Comparison of ENCODE assay signal across 40 mouse cellular contexts in genomic region chr17:9637011-9637410, GRCm38 (mm10). TPM values are rescaled to one million over a fixed set of nuclear protein-coding genes. Genes with fewer than 3 reads are reported as not detected.
"Had no signal": no experiment of that assay in that cellular context is flagged by ENCODE, and none has a peak within 500 bp of the region (broad histone marks: within the 10 kb centered on the region; RNA-seq: fewer than 3 reads in every experiment).

No protein-coding gene starts in this region.

- H3K4me3 ChIP-seq: gastrocnemius, adult 2 months; heart, adult 2 months; heart, embryonic 10.5 days; heart, embryonic 12.5 days; hindbrain, embryonic 10.5 days; hindbrain, embryonic 12.5 days; intestine, embryonic 15.5 days; layer of hippocampus, adult 2 months; left cerebral cortex, adult 2 months; limb, embryonic 10.5 days; limb, embryonic 12.5 days; liver, embryonic 13.5 days; liver, embryonic 15.5 days had no signal

- H3K27me3 ChIP-seq: hindbrain, embryonic 12.5 days; intestine, embryonic 15.5 days; limb, embryonic 12.5 days; liver, embryonic 13.5 days; liver, embryonic 15.5 days had no signal

- H3K4me1 ChIP-seq: heart, embryonic 10.5 days; heart, embryonic 12.5 days; intestine, embryonic 15.5 days; limb, embryonic 10.5 days; limb, embryonic 12.5 days; liver, embryonic 13.5 days; liver, embryonic 15.5 days had no signal

- H3K36me3 ChIP-seq: heart, embryonic 10.5 days; heart, embryonic 12.5 days; hindbrain, embryonic 10.5 days; hindbrain, embryonic 12.5 days; intestine, embryonic 15.5 days; limb, embryonic 10.5 days; limb, embryonic 12.5 days; liver, embryonic 13.5 days; liver, embryonic 15.5 days had no signal

- DNase-seq: gastrocnemius, adult 2 months; gastrocnemius, postnatal 10 days; gastrocnemius, postnatal 25 days; heart, adult 2 months; heart, postnatal 10 days; heart, postnatal 4 days; kidney, adult 18-20 months; kidney, adult 8-10 months; kidney, postnatal 10 days; kidney, postnatal 25 days; kidney, postnatal 4 days; liver; liver, embryonic 13.5 days had no signal

- H3K4me2 ChIP-seq: heart, embryonic 12.5 days; hindbrain, embryonic 12.5 days; hindbrain, embryonic 14.5 days; intestine, embryonic 15.5 days; limb, embryonic 12.5 days; liver, embryonic 11.5 days; liver, embryonic 13.5 days; liver, embryonic 15.5 days had no signal

- H3K27ac ChIP-seq: gastrocnemius, adult 2 months; heart, adult 2 months; heart, embryonic 10.5 days; hindbrain, embryonic 10.5 days; hindbrain, embryonic 12.5 days; hindbrain, embryonic 14.5 days; intestine, embryonic 15.5 days; layer of hippocampus, adult 2 months; left cerebral cortex, adult 2 months; limb, embryonic 10.5 days; limb, embryonic 12.5 days; liver, embryonic 13.5 days; liver, embryonic 15.5 days had no signal

- H3K9ac ChIP-seq: heart, embryonic 12.5 days; hindbrain, embryonic 12.5 days; hindbrain, embryonic 14.5 days; intestine, embryonic 15.5 days; limb, embryonic 12.5 days; liver, embryonic 13.5 days; liver, embryonic 15.5 days had no signal

- ATAC-seq: hindbrain, embryonic 16.5 days; inflammation-experienced regulatory T-cells, adult 6 months; intestine, embryonic 15.5 days; intestine, postnatal 0 days had no signal

- H3K9me3 ChIP-seq: heart, embryonic 10.5 days; heart, embryonic 12.5 days; hindbrain, embryonic 10.5 days; hindbrain, embryonic 12.5 days; intestine, embryonic 15.5 days; limb, embryonic 10.5 days; limb, embryonic 12.5 days; liver, embryonic 13.5 days; liver, embryonic 15.5 days had no signal

RNA-seq across cellular contexts. Expression of gene Pabpc6, which starts 32.5 kb away (rescaled TPM):
- total RNA-seq: gastrocnemius, adult 2 months; gastrocnemius, postnatal 10 days; gastrocnemius, postnatal 25 days; gastrocnemius, postnatal 4 days; granulocyte monocyte progenitor cell, adult 5-6 weeks; heart, adult 2 months; heart, postnatal 10 days; heart, postnatal 25 days; heart, postnatal 4 days; layer of hippocampus, adult 2 months; layer of hippocampus, postnatal 10 days; layer of hippocampus, postnatal 25 days; left cerebral cortex, adult 2 months; left cerebral cortex, postnatal 14 days; left cerebral cortex, postnatal 36 days had no signal
- polyA plus RNA-seq: heart, adult 2 months; heart, embryonic 10.5 days; heart, embryonic 12.5 days; heart, embryonic 14.5 days; heart, embryonic 16.5 days; hindbrain, embryonic 10.5 days; hindbrain, embryonic 12.5 days; hindbrain, embryonic 14.5 days; hindbrain, embryonic 16.5 days; inflammation-experienced regulatory T-cells, adult 6 months; intestine, embryonic 15.5 days; intestine, postnatal 0 days; kidney, embryonic 14.5 days; kidney, embryonic 16.5 days; limb, embryonic 10.5 days; limb, embryonic 12.5 days; limb, embryonic 14.5 days; liver, embryonic 11.5 days; liver, embryonic 13.5 days; liver, embryonic 15.5 days had no signal
